Mouse (Mus musculus): ENCODE results near the gene 2010109A12Rik. TPM values are rescaled to one million over a fixed set of nuclear protein-coding genes. Genes with fewer than 3 reads are reported as not detected.

Gene 2010109A12Rik
- not detected in 2 replicates for polyA plus RNA-seq (2012)

- H3K27me3 ChIP-seq (ENCODE audit: control insufficient read depth), result no peaks in the 10 kb centered on the region
- peaks cover 16% of the 10 kb centered on the region for H3K36me3 ChIP-seq (ENCODE audit: control insufficient read depth)
- no peak for TF ChIP-seq TAL1 (IDR thresholded peaks at IDR 0.05; ENCODE audit: low read length)
- TF ChIP-seq GATA1 (IDR thresholded peaks at IDR 0.05; ENCODE audit: low read length), result no peak
- peak within 1 kb of the TSS; percentile 87 for H3K4me3 ChIP-seq (replicated peaks)
- no peaks in the 10 kb centered on the region for H3K9me3 ChIP-seq (ENCODE audit: control insufficient read depth, low read length)
- peaks cover 29% of the 10 kb centered on the region for H3K4me1 ChIP-seq (ENCODE audit: control insufficient read depth)
These were observed at the start of gene 2010109A12Rik, which contains the start of gene Ccni for GRCm38 (mm10) chr5:93206109-93207005. Gene 2010109A12Rik, plus strand, starts transcription at chr5:93206518. Gene Ccni, minus strand, starts transcription at chr5:93206495.

- Histone ChIP-seq H3K4me3 (replicated peaks) (no peak overlapping the region), H3K36me3 (ENCODE audit: control insufficient read depth) (peaks cover 62% of the 10 kb centered on the region), H3K27me3 (ENCODE audit: control insufficient read depth) (no peaks in the 10 kb centered on the region), H3K9me3 (ENCODE audit: control insufficient read depth, low read length) (no peaks in the 10 kb centered on the region), H3K4me1 (ENCODE audit: control insufficient read depth) (no peaks in the 10 kb centered on the region)
- TF ChIP-seq TAL1 (IDR thresholded peaks at IDR 0.05; ENCODE audit: low read length), result no peak
- no peak for TF ChIP-seq GATA1 (IDR thresholded peaks at IDR 0.05; ENCODE audit: low read length)
These were observed 42.8 kb upstream of the 2010109A12Rik start for GRCm38 (mm10) chr5:93163541-93163940.

GRCm38 (mm10) chr5:93167919-93168516, 38.3 kb upstream of the 2010109A12Rik start:
- Histone ChIP-seq H3K4me1 (ENCODE audit: control insufficient read depth) (no peaks in the 10 kb centered on the region), H3K9me3 (ENCODE audit: control insufficient read depth, low read length) (no peaks in the 10 kb centered on the region), H3K4me3 (replicated peaks) (no peak overlapping the region), H3K36me3 (ENCODE audit: control insufficient read depth) (peaks cover 54% of the 10 kb centered on the region), H3K27me3 (ENCODE audit: control insufficient read depth) (no peaks in the 10 kb centered on the region)
- TF ChIP-seq TAL1 (IDR thresholded peaks at IDR 0.05; ENCODE audit: low read length) (no peak), GATA1 (IDR thresholded peaks at IDR 0.05; ENCODE audit: low read length) (no peak)

- H3K9me3 ChIP-seq (ENCODE audit: control insufficient read depth, low read length), result no peaks in the 10 kb centered on the region
- no peaks in the 10 kb centered on the region for H3K27me3 ChIP-seq (ENCODE audit: control insufficient read depth)
- peaks cover 53% of the 10 kb centered on the region for H3K36me3 ChIP-seq (ENCODE audit: control insufficient read depth)
- TF ChIP-seq GATA1 (IDR thresholded peaks at IDR 0.05; ENCODE audit: low read length), result no peak
- H3K4me1 ChIP-seq (ENCODE audit: control insufficient read depth), result no peaks in the 10 kb centered on the region
- H3K4me3 ChIP-seq (replicated peaks), result no peak overlapping the region
These were observed 37.7 kb upstream of the 2010109A12Rik start for GRCm38 (mm10) chr5:93168654-93169053.

DNA sequence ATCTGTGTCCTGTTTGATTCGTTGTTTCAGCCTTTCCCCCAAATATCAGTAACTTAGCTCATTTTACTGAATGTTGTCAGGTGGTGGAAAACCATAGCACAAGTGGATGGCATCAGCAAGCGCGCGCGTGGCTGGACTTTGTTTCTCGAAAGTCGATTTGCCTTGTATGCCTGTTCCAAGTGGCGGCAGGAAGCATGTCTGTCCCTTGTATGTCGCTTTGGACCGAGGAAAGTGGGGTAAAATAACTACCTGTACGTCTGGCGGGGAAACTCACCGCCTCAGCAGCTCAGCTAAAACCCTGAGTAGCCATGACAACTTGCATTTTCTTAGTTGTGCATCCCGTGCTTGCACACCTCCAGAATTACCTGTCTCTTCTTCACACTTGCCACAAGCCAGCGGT, 34.9 kb upstream of the 2010109A12Rik start:
- H3K4me1 ChIP-seq (ENCODE audit: control insufficient read depth), result no peaks in the 10 kb centered on the region
- no peak for TF ChIP-seq TAL1 (IDR thresholded peaks at IDR 0.05; ENCODE audit: low read length)
- no peak for TF ChIP-seq GATA1 (IDR thresholded peaks at IDR 0.05; ENCODE audit: low read length)
- no peaks in the 10 kb centered on the region for H3K27me3 ChIP-seq (ENCODE audit: control insufficient read depth)
- peaks cover 48% of the 10 kb centered on the region for H3K36me3 ChIP-seq (ENCODE audit: control insufficient read depth)
- no peak overlapping the region for H3K4me3 ChIP-seq (replicated peaks)
- no peaks in the 10 kb centered on the region for H3K9me3 ChIP-seq (ENCODE audit: control insufficient read depth, low read length)

DNA sequence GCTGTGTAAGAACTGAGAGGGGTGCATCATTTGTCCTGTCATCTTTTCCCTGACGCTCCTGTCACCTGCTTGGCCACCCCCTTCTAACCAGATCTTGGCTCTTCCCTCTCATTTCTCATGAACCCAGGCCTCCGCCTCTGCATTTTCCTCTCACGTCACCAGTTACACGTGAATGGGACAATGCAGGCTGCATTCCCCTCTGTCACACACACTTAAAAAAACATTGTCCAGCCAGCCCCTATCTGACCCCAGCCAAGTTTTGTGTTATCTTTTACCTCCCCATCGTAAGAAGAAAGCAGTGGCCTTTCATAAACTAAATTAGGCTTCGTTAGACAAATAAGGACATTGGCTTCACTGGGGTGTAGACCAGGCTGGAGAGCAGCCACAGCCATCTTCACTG, 33.8 kb upstream of the 2010109A12Rik start:
- Histone ChIP-seq H3K9me3 (ENCODE audit: control insufficient read depth, low read length) (no peaks in the 10 kb centered on the region), H3K4me3 (replicated peaks) (no peak overlapping the region), H3K4me1 (ENCODE audit: control insufficient read depth) (no peaks in the 10 kb centered on the region), H3K27me3 (ENCODE audit: control insufficient read depth) (no peaks in the 10 kb centered on the region), H3K36me3 (ENCODE audit: control insufficient read depth) (peaks cover 43% of the 10 kb centered on the region)
- no peak for TF ChIP-seq GATA1 (IDR thresholded peaks at IDR 0.05; ENCODE audit: low read length)
- TF ChIP-seq TAL1 (IDR thresholded peaks at IDR 0.05; ENCODE audit: low read length), result no peak

DNA sequence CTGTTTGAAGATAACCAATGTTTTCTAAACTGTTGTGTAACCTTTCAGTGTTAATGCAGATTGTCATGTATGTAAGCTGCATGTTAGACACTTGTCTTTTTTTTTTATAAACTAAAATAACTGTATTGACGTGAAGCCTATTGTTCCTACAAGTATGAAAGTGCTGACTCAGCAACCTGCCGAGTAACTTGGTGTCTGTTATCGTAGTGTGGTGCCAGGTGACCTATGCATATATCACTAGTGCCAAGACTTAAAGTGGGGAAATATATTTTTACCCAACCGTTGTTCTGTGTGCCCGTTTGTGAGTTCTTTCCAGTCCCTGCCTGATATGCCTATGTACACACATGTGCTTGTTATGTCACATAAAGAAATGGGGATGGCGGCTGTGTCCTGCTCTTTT, 31.6 kb upstream of the 2010109A12Rik start:
- peaks cover 47% of the 10 kb centered on the region for H3K36me3 ChIP-seq (ENCODE audit: control insufficient read depth)
- no peaks in the 10 kb centered on the region for H3K4me1 ChIP-seq (ENCODE audit: control insufficient read depth)
- H3K9me3 ChIP-seq (ENCODE audit: control insufficient read depth, low read length), result no peaks in the 10 kb centered on the region
- TF ChIP-seq GATA1 (IDR thresholded peaks at IDR 0.05; ENCODE audit: low read length) (no peak), TAL1 (IDR thresholded peaks at IDR 0.05; ENCODE audit: low read length) (no peak)
- no peak overlapping the region for H3K4me3 ChIP-seq (replicated peaks)
- no peaks in the 10 kb centered on the region for H3K27me3 ChIP-seq (ENCODE audit: control insufficient read depth)

DNA sequence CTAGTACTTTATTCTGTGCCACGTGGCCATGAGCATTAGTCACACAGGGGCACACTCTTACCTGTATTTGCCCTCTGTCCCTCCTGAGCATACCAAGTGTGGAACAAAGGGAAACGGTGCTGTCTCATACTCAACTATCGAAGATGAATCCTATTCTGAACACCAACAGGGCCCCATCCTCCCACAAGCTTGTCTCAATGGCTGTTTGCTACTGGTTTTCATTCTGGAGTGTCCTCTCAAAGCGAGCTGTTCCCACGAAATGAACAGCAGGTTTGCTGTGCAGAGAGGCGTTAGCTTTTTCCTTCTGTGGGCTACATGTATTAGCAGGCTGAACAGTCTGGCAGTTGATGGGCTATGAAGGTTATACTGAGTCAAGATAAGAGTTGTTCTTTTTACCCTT, 27.7 kb upstream of the 2010109A12Rik start:
- Histone ChIP-seq H3K4me3 (replicated peaks) (no peak overlapping the region), H3K9me3 (ENCODE audit: control insufficient read depth, low read length) (no peaks in the 10 kb centered on the region), H3K4me1 (ENCODE audit: control insufficient read depth) (no peaks in the 10 kb centered on the region), H3K36me3 (ENCODE audit: control insufficient read depth) (peaks cover 59% of the 10 kb centered on the region), H3K27me3 (ENCODE audit: control insufficient read depth) (no peaks in the 10 kb centered on the region)
- TF ChIP-seq GATA1 (IDR thresholded peaks at IDR 0.05; ENCODE audit: low read length) (no peak), TAL1 (IDR thresholded peaks at IDR 0.05; ENCODE audit: low read length) (no peak)

DNA sequence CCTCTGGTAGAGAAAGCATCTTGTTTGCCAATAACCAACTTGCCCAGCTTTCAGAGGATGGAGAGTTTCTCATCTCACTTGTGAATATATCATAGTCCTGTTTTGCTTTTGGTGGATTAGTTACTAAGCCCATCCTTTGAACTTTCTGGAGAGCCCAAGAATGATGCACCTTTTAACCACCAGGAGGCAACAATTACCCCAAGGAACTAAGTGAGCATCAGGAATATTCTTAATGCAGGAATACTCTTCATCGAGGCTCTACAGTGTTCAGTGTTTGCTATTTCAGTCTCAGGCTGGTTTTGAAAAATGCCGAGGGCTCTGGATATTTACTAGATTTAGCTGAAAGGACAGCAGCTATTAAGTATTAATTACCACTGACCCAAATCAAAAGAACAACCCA, 26.1 kb upstream of the 2010109A12Rik start:
- Histone ChIP-seq H3K4me1 (ENCODE audit: control insufficient read depth) (no peaks in the 10 kb centered on the region), H3K27me3 (ENCODE audit: control insufficient read depth) (no peaks in the 10 kb centered on the region), H3K36me3 (ENCODE audit: control insufficient read depth) (peaks cover 65% of the 10 kb centered on the region), H3K4me3 (replicated peaks) (no peak overlapping the region), H3K9me3 (ENCODE audit: control insufficient read depth, low read length) (no peaks in the 10 kb centered on the region)
- no peak for TF ChIP-seq GATA1 (IDR thresholded peaks at IDR 0.05; ENCODE audit: low read length)
